17 mouse cellular contexts compared by ENCODE assay signal in the genomic region with DNA sequence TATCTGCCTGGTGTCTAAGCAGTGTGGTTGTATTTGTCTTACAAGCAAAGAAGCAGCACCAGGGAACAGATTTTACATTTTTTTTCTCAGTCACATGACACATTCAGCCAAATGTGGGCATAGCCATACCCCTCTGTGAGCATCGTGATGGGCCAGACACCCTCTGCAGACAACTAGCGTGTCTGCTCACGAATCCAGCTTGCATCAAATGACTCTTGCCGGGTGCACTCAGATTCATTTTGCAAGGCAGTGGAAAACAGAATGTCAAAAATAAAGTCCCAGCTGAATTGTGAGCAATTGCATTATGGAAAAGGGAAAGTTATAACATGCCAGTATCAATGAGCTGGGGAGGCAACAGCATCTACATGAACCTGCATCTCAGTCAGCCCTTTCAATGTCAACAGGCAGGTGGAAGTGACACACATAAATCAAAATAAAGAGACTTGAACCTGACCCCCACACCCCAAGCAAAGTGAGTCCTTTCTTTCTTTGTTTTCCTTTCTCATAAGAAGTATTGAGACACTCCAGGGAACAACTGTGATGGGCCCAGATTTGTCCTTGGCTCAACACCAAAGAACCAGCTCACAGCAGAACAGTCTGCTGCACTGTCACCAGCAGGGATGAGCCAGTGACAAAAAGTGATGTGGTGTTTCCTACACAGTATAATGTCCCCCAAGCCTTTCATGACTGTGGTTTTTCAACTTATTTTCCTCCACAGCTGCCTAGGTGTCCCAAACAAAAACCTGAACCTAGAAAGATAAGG.
DNase-seq lines count a peak whose midpoint lies in the region; TF ChIP-seq lines count a peak whose summit lies in the region.
"Had no signal": no experiment of that assay in that cellular context is flagged by ENCODE, and none has a peak within 500 bp of the region (broad histone marks: within the 10 kb centered on the region; RNA-seq: fewer than 3 reads in every experiment).

No protein-coding gene starts in this region.

- no peak for TF ChIP-seq POLR2A in kidney, adult 2 months (IDR thresholded peaks at IDR 0.05; ENCODE audit: low read depth, low read length)

- TF ChIP-seq CTCF in kidney, adult 2 months (conservative IDR thresholded peaks at IDR 0.05; ENCODE audit: insufficient read depth, insufficient read length, low read depth, low read length), result no peak

- DNase-seq in adrenal gland, adult (ENCODE audit: inconsistent age in 2 of 2, low spot score in 1 of 2), result peak; percentile 4 to 17
- no peak for DNase-seq in adrenal gland, adult 8-10 months
- DNase-seq in brain, adult 2 months (ENCODE audit: low read depth, low spot score), result peak; percentile 77
- DNase-seq in layer of hippocampus, postnatal 10 days (ENCODE audit: low spot score in 2 of 2), result peak; percentile 30 to 34
- DNase-seq in right cerebral cortex, adult 2 months (ENCODE audit: low spot score in 2 of 2), result peak; percentile 8 to 45
- no peak for DNase-seq in heart, postnatal 36 days
- no peak for DNase-seq in kidney, adult 2 months
- DNase-seq in ovary, postnatal 14 days (ENCODE audit: low spot score), result no peak
- DNase-seq: cerebellum, adult 8-10 months; retina, postnatal 1 day; thymus, adult 2 months had no signal

- no peak overlapping the region for H3K27ac ChIP-seq in kidney, adult 2 months (ENCODE audit: insufficient read depth, low read depth, low read length)
- H3K27ac ChIP-seq: heart, embryonic 15.5 days; hindbrain, embryonic 12.5 days; midbrain, embryonic 13.5 days; neural tube, embryonic 12.5 days had no signal

- no peaks in the 10 kb centered on the region for H3K27me3 ChIP-seq in kidney, adult 2 months (replicated peaks; ENCODE audit: control insufficient read depth, insufficient read depth, low read length)
- H3K27me3 ChIP-seq: CH12.LX; heart, embryonic 15.5 days; hindbrain, embryonic 12.5 days; midbrain, embryonic 13.5 days; neural tube, embryonic 12.5 days had no signal

- no peaks in the 10 kb centered on the region for H3K4me1 ChIP-seq in kidney, adult 2 months (ENCODE audit: control insufficient read depth, insufficient read depth, low read length)
- H3K4me1 ChIP-seq: heart, embryonic 15.5 days; hindbrain, embryonic 12.5 days; midbrain, embryonic 13.5 days; neural tube, embryonic 12.5 days had no signal

- 85% methylated on average over 4 of the region's 4 CpGs for WGBS in kidney, adult 2 months

- no peak overlapping the region for H3K4me3 ChIP-seq in kidney, adult 2 months (ENCODE audit: insufficient read depth, low read depth, low read length)
- H3K4me3 ChIP-seq: erythroblast, embryonic 14.5 days; heart, embryonic 15.5 days; hindbrain, embryonic 12.5 days; midbrain, embryonic 13.5 days; neural tube, embryonic 12.5 days had no signal

- H3K36me3 ChIP-seq in kidney, adult 2 months (ENCODE audit: control insufficient read depth, insufficient read depth, low read length), result no peaks in the 10 kb centered on the region
- H3K36me3 ChIP-seq: heart, embryonic 15.5 days; hindbrain, embryonic 12.5 days; midbrain, embryonic 13.5 days; neural tube, embryonic 12.5 days had no signal

- intact Hi-C loops in heart, postnatal 36 days (cut with DNase I), result no loop called here

Comparison
In these comparisons a context has a peak if more than half of its experiments do, and no peak if none do; other contexts are left out.
1. DNase-seq: peak in adrenal gland, adult (2 of 2), brain, adult 2 months (single experiment), layer of hippocampus, postnatal 10 days (2 of 2) and right cerebral cortex, adult 2 months (2 of 2); none in adrenal gland, adult 8-10 months (single experiment), heart, postnatal 36 days (0 of 2), kidney, adult 2 months (single experiment) and ovary, postnatal 14 days (single experiment).